ENCODE assay signal across 8 mouse cellular contexts in the genomic region with DNA sequence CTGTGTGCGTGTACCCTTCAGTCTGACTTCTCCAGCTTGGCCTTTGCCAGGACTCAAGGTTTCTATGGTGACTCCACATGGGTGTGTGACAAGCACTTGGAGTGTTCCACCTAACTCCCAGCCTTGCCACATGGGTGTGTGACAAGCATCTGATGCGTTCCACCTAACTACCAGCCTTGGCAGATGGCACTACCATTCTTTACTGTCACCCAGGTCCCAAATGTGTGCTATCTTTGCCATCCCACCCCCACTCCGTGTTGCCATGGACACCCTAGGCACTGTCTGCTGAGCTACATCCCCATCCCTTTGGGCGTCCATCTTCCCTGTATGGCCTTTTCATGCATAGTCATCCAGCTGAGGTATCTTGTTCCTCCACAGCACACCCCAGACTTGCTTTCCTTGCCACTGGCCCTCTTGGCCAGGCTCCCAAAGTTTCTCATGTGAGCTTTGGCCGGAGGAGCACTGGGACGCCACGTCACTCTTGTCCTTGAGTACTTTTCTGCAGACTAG. TPM values are rescaled to one million over a fixed set of nuclear protein-coding genes. Genes with fewer than 3 reads are reported as not detected.
DNase-seq lines count a peak whose midpoint lies in the region; ATAC-seq and TF ChIP-seq lines count a peak whose summit lies in the region.
"Had no signal": no experiment of that assay in that cellular context is flagged by ENCODE, and none has a peak within 500 bp of the region (broad histone marks: within the 10 kb centered on the region; RNA-seq: fewer than 3 reads in every experiment).

No protein-coding gene starts in this region.

- peaks cover 5% of the 10 kb centered on the region; the same call in 1 of the 2 replicates for H3K4me1 ChIP-seq in hindbrain, embryonic 16.5 days (ENCODE audit: control insufficient read depth, insufficient read depth, low read depth, low read length)
- no peaks in the 10 kb centered on the region for H3K4me1 ChIP-seq in hindbrain, embryonic 11.5 days (replicated peaks; ENCODE audit: control insufficient read depth, insufficient read depth, low read length)
- peaks cover 18% of the 10 kb centered on the region; the same call in 1 of the 2 replicates for H3K4me1 ChIP-seq in forebrain, postnatal 0 days (ENCODE audit: insufficient read depth)
- peaks cover 9% of the 10 kb centered on the region; the same call in 1 of the 2 replicates for H3K4me1 ChIP-seq in midbrain, embryonic 10.5 days

- no peak overlapping the region for H3K4me3 ChIP-seq in hindbrain, embryonic 16.5 days (ENCODE audit: low read length)
- no peak overlapping the region for H3K4me3 ChIP-seq in hindbrain, embryonic 11.5 days (ENCODE audit: low read depth, low read length)
- H3K4me3 ChIP-seq in forebrain, postnatal 0 days (ENCODE audit: low read depth, low read length) = no peak overlapping the region
- no peak overlapping the region for H3K4me3 ChIP-seq in midbrain, embryonic 10.5 days
- H3K4me3 ChIP-seq: limb, embryonic 12.5 days had no signal

- no peaks in the 10 kb centered on the region for H3K9me3 ChIP-seq in hindbrain, embryonic 16.5 days (ENCODE audit: control insufficient read depth, low read length)
- no peaks in the 10 kb centered on the region for H3K9me3 ChIP-seq in hindbrain, embryonic 11.5 days (ENCODE audit: control insufficient read depth, low read length)
- no peaks in the 10 kb centered on the region for H3K9me3 ChIP-seq in forebrain, postnatal 0 days (ENCODE audit: low read length)
- H3K9me3 ChIP-seq in midbrain, embryonic 10.5 days (replicated peaks) = no peaks in the 10 kb centered on the region
- H3K9me3 ChIP-seq: limb, embryonic 12.5 days had no signal

- peak; percentile 32; the same call in 1 of the 2 replicates for ATAC-seq in hindbrain, embryonic 16.5 days
- no peak for ATAC-seq in hindbrain, embryonic 11.5 days (ENCODE audit: low FRiP score)
- peak; percentile 82 for ATAC-seq in forebrain, postnatal 0 days

- no peak for DNase-seq in hindbrain, embryonic 11.5 days (ENCODE audit: low spot score)
- DNase-seq in adrenal gland, postnatal 14 days = peak; percentile 79
- no peak for DNase-seq in forebrain, postnatal 0 days
- DNase-seq in layer of hippocampus, postnatal 36 days = peak; percentile 74 to 79
- no peak for DNase-seq in urinary bladder, postnatal 36 days (ENCODE audit: low spot score in 2 of 2)
- no peak for DNase-seq in midbrain, embryonic 10.5 days (ENCODE audit: low spot score)

- 69% methylated on average over 7 of the region's 7 CpGs for WGBS in hindbrain, embryonic 16.5 days
- WGBS in hindbrain, embryonic 11.5 days = 88% methylated on average over 7 of the region's 7 CpGs
- 78% methylated on average over 7 of the region's 7 CpGs for WGBS in forebrain, postnatal 0 days
- WGBS in midbrain, embryonic 10.5 days = 94% methylated on average over 7 of the region's 7 CpGs

- H3K27me3 ChIP-seq in hindbrain, embryonic 16.5 days (replicated peaks; ENCODE audit: control insufficient read depth, insufficient read depth, low read length) = no peaks in the 10 kb centered on the region
- H3K27me3 ChIP-seq in hindbrain, embryonic 11.5 days (ENCODE audit: control insufficient read depth, insufficient read depth, low read length) = no peaks in the 10 kb centered on the region
- no peaks in the 10 kb centered on the region for H3K27me3 ChIP-seq in forebrain, postnatal 0 days (ENCODE audit: insufficient read depth, low read length)
- no peaks in the 10 kb centered on the region for H3K27me3 ChIP-seq in midbrain, embryonic 10.5 days (ENCODE audit: low read depth, poor library complexity, severe bottlenecking)
- H3K27me3 ChIP-seq: limb, embryonic 12.5 days had no signal

- TF ChIP-seq CTCF in forebrain, postnatal 0 days (IDR thresholded peaks at IDR 0.05; ENCODE audit: low read depth) = no peak

- H3K36me3 ChIP-seq in hindbrain, embryonic 16.5 days (ENCODE audit: control insufficient read depth, insufficient read depth, low read length) = no peaks in the 10 kb centered on the region
- H3K36me3 ChIP-seq in hindbrain, embryonic 11.5 days (ENCODE audit: control insufficient read depth, insufficient read depth, low read length) = no peaks in the 10 kb centered on the region
- no peaks in the 10 kb centered on the region for H3K36me3 ChIP-seq in forebrain, postnatal 0 days (ENCODE audit: insufficient read depth)
- H3K36me3 ChIP-seq in midbrain, embryonic 10.5 days = peaks cover 37% of the 10 kb centered on the region

- no peak overlapping the region for H3K27ac ChIP-seq in hindbrain, embryonic 16.5 days (ENCODE audit: low read depth, low read length)
- H3K27ac ChIP-seq in hindbrain, embryonic 11.5 days (ENCODE audit: low read depth, low read length) = no peak overlapping the region
- H3K27ac ChIP-seq in forebrain, postnatal 0 days (ENCODE audit: low read depth, low read length) = no peak overlapping the region
- H3K27ac ChIP-seq in midbrain, embryonic 10.5 days (replicated peaks) = no peak overlapping the region
- H3K27ac ChIP-seq: limb, embryonic 12.5 days had no signal

- H3K4me2 ChIP-seq in hindbrain, embryonic 16.5 days (ENCODE audit: low read length) = no peak overlapping the region
- H3K4me2 ChIP-seq in hindbrain, embryonic 11.5 days (replicated peaks; ENCODE audit: low read depth, low read length) = no peak overlapping the region
- H3K4me2 ChIP-seq in forebrain, postnatal 0 days (ENCODE audit: low read depth) = no peak overlapping the region
- H3K4me2 ChIP-seq: limb, embryonic 12.5 days had no signal

- H3K9ac ChIP-seq in hindbrain, embryonic 16.5 days (ENCODE audit: low read depth, low read length) = no peak overlapping the region
- no peak overlapping the region for H3K9ac ChIP-seq in hindbrain, embryonic 11.5 days (ENCODE audit: low read depth, low read length)
- H3K9ac ChIP-seq in forebrain, postnatal 0 days = no peak overlapping the region
- H3K9ac ChIP-seq: limb, embryonic 12.5 days had no signal

RNA-seq across cellular contexts. Expression of a gene that starts 23.5 kb away (rescaled TPM):
- polyA plus RNA-seq in hindbrain, embryonic 16.5 days (2015; fragmentation: Nextera tagmentation; extraction: Ambion mirVana) = 6.7 and 7.4 TPM in 2 replicates
- polyA plus RNA-seq in hindbrain, embryonic 11.5 days (2014; fragmentation: Nextera tagmentation; extraction: Ambion mirVana) = 6.2 and 6.7 TPM in 2 replicates
- total RNA-seq in adrenal gland, postnatal 14 days (2021) = 35.1 and 41.9 TPM in 2 replicates
- 12.0 and 15.5 TPM in 2 replicates for total RNA-seq in forebrain, postnatal 0 days (2014; rRNA removed)
- polyA plus RNA-seq in forebrain, postnatal 0 days (2015; fragmentation: Nextera tagmentation; extraction: Ambion mirVana) = 6.7 and 9.1 TPM in 2 replicates
- total RNA-seq in layer of hippocampus, postnatal 36 days (2021) = 10 to 100 TPM; 94.2 to 95.2 TPM
- 5.9 and 6.8 TPM in 2 replicates for polyA plus RNA-seq in midbrain, embryonic 10.5 days (2016; fragmentation: Nextera tagmentation; extraction: Ambion mirVana)

Comparison
In these comparisons a context has a peak if more than half of its experiments do, and no peak if none do; other contexts are left out.
1. DNase-seq: peak in adrenal gland, postnatal 14 days (single experiment) and layer of hippocampus, postnatal 36 days (2 of 2); none in hindbrain, embryonic 11.5 days (single experiment), forebrain, postnatal 0 days (single experiment), urinary bladder, postnatal 36 days (0 of 2) and midbrain, embryonic 10.5 days (single experiment).